Mouse (Mus musculus) E14TG2a.4 (cell line): ENCODE results near the gene Dcaf10.

ENCODE experiments used
- CTCF ChIP-seq: conservative IDR thresholded peaks from 2 replicates; pipeline ENCODE4 v1.5.1; 2014; ENCODE audit warnings: low read length
- NANOG ChIP-seq: IDR thresholded peaks from 2 replicates; pipeline ENCODE4 v1.6.1; 2014; ENCODE audit warnings: borderline replicate concordance, low read length, mixed read lengths

GRCm38 (mm10) chr4:45374879-45375278 lies 33.0 kb downstream of the Dcaf10 start:
- TF ChIP-seq CTCF = no peak
- TF ChIP-seq NANOG = no peak
